Mouse (Mus musculus) forebrain, embryonic 13.5 days (tissue): ENCODE data around the gene Zbtb8a. TPM values are rescaled to one million over a fixed set of nuclear protein-coding genes. Genes with fewer than 3 reads are reported as not detected.
"Not testable (repeated sequence)": the region's sequence is repeated elsewhere in the genome, so short reads cannot be mapped to it uniquely, and the experiment has no call there.

Experiments
- ATAC-seq: fragments of 200-750 bp; cut with Nextera tagmentation; 2 replicates; pipeline ENCODE4 v1.8.0; 2017
- H3K27ac ChIP-seq: fragments of 300-500 bp; sonication (generic); 2 replicates; pipeline ENCODE4 v1.5.1; 2015; ENCODE audit warnings: inconsistent platforms, mild to moderate bottlenecking, moderate library complexity
- H3K27me3 ChIP-seq: fragments of 300-500 bp; sonication (generic); 2 replicates; pipeline ENCODE4 v1.6.1; 2015; ENCODE audit warnings: mild to moderate bottlenecking, inconsistent platforms
- H3K36me3 ChIP-seq: fragments of 300-500 bp; sonication (generic); 2 replicates; pipeline ENCODE4 v1.6.1; 2015; ENCODE audit warnings: mild to moderate bottlenecking, inconsistent platforms; ENCODE audit not compliant: poor library complexity, severe bottlenecking
- H3K4me1 ChIP-seq: fragments of 300-500 bp; sonication (generic); 2 replicates; pipeline ENCODE4 v1.6.1; 2015; ENCODE audit warnings: inconsistent platforms
- H3K4me2 ChIP-seq: fragments of 300-500 bp; sonication (generic); 2 replicates; pipeline ENCODE4 v1.6.1; 2015; ENCODE audit warnings: inconsistent platforms, mild to moderate bottlenecking, moderate library complexity
- H3K4me3 ChIP-seq: fragments of 300-500 bp; sonication (generic); 2 replicates; pipeline ENCODE4 v1.5.1; 2015; ENCODE audit warnings: mild to moderate bottlenecking, inconsistent platforms
- H3K9ac ChIP-seq: fragments of 300-500 bp; sonication (generic); 2 replicates; pipeline ENCODE4 v1.6.1; 2015; ENCODE audit warnings: mild to moderate bottlenecking, inconsistent platforms
- H3K9me3 ChIP-seq: fragments of 300-500 bp; sonication (generic); replicated peaks from 2 replicates; pipeline ENCODE4 v1.6.1; 2016; ENCODE audit warnings: inconsistent platforms
- WGBS: fragments of 180-500 bp; shearing (Covaris S2); methylation state at CpG from one replicate; pipeline ENCODE4 v1.1.7; 2015; 5-methylcytosine and 5-hydroxymethylcytosine counted together
- polyA plus RNA-seq: library from polyadenylated mRNA; unstranded; fragments of >200 nt; fragmentation: Nextera tagmentation; extraction: Ambion mirVana; gene quantifications from 2 replicates; pipeline ENCODE4 v1.2.1, GENCODE M21; 2015

The Zbtb8a gene
- polyA plus RNA-seq, 1 experiment from 2014 or later: 12.9 TPM

DNA sequence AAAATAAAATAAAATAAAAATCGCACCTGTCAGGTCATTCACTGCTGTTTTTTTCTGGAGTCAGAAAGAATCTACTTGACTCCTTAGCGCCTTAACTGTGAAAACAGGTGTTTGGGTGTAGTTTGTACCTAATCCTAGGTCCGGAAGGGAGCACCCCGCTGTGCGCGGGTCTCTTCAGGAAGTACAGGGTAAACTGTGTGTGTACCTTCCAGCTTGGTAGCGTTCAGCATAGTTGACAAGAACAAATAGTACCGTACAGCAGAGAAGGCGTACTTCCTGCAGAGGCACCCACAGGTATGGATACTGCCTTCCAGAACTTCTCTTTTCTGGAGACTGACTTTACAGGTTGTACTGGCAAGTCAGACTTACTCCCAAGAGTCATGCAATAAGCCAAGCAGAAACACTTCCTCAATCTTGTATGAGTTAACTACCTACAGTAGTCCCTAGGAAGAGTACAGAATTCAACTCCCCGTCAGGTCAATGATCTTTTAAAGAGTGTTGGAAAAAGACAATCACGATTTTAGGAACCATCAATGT, 3.6 kb downstream of the Zbtb8a start:
- Histone ChIP-seq H3K27ac (no peak overlapping the region), H3K27me3 (peaks cover 23% of the 10 kb centered on the region), H3K9me3 (no peaks in the 10 kb centered on the region), H3K4me1 (peaks cover 11% of the 10 kb centered on the region), H3K9ac (no peak overlapping the region), H3K36me3 (no peaks in the 10 kb centered on the region), H3K4me3 (no peak overlapping the region), H3K4me2 (no peak overlapping the region)
- 38% methylated on average over 11 of the region's 11 CpGs for WGBS
- ATAC-seq: no peak

GRCm38 (mm10) chr4:129373202-129373976, 4.5 kb downstream of the Zbtb8a start:
- Histone ChIP-seq H3K4me3 (no peak overlapping the region), H3K4me1 (peaks cover 11% of the 10 kb centered on the region), H3K36me3 (no peaks in the 10 kb centered on the region), H3K9me3 (no peaks in the 10 kb centered on the region), H3K27me3 (peaks cover 16% of the 10 kb centered on the region), H3K4me2 (no peak overlapping the region), H3K9ac (no peak overlapping the region), H3K27ac (no peak overlapping the region)
- no peak for ATAC-seq
- WGBS: 51% methylated on average over 8 of the region's 8 CpGs

- peaks cover 12% of the 10 kb centered on the region for H3K27me3 ChIP-seq
- no peak overlapping the region for H3K27ac ChIP-seq
- H3K4me2 ChIP-seq: no peak overlapping the region
- ATAC-seq: no peak
- H3K4me3 ChIP-seq: no peak overlapping the region
- H3K36me3 ChIP-seq: no peaks in the 10 kb centered on the region; the same call in none of the 2 replicates
- no peak overlapping the region for H3K9ac ChIP-seq
- WGBS: 90% methylated on average over 3 of the region's 3 CpGs
- no peaks in the 10 kb centered on the region for H3K9me3 ChIP-seq
- peaks cover 6% of the 10 kb centered on the region for H3K4me1 ChIP-seq
Observed at GRCm38 (mm10) chr4:129371391-129371790, 6.5 kb downstream of the Zbtb8a start.

GRCm38 (mm10) chr4:129365224-129365623, 12.7 kb downstream of the Zbtb8a start:
- Histone ChIP-seq H3K4me1 (no peaks in the 10 kb centered on the region), H3K27me3 (no peaks in the 10 kb centered on the region), H3K9me3 (no peaks in the 10 kb centered on the region), H3K36me3 (peaks cover 2% of the 10 kb centered on the region), H3K9ac (no peak overlapping the region), H3K27ac (no peak overlapping the region), H3K4me2 (no peak overlapping the region), H3K4me3 (no peak overlapping the region)
- ATAC-seq: no peak
- WGBS: 94% methylated on average over 5 of the region's 5 CpGs

GRCm38 (mm10) chr4:129364379-129364778, 13.5 kb downstream of the Zbtb8a start:
- no peaks in the 10 kb centered on the region for H3K4me1 ChIP-seq
- H3K27ac ChIP-seq: no peak overlapping the region
- no peak for ATAC-seq
- H3K9ac ChIP-seq: no peak overlapping the region
- H3K27me3 ChIP-seq: no peaks in the 10 kb centered on the region
- H3K4me3 ChIP-seq: no peak overlapping the region
- H3K36me3 ChIP-seq: peaks cover 11% of the 10 kb centered on the region
- no peaks in the 10 kb centered on the region for H3K9me3 ChIP-seq
- 81% methylated on average over 3 of the region's 3 CpGs for WGBS
- no peak overlapping the region for H3K4me2 ChIP-seq

DNA sequence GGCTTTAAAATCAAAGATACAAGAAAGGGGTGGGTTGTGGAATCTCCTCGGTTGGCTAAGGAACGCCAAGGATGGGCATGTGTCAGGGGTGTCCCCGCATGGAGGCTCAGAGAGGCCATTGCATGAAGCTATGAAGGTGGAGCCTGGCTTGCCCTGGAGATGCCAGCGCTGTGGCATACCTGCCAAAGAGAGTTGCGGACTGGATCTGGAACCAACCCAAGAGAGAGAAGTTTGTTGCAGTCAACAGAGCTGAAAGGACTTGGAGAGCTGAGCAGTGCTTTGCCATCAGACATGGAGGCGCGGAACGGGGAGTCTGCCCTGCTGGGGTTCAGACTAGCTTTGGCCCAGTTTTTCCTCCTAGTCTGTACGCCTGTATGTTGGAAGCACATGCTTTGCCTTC, 14.5 kb downstream of the Zbtb8a start:
- WGBS: 95% methylated on average over 9 of the region's 9 CpGs
- no peak overlapping the region for H3K4me2 ChIP-seq
- H3K9ac ChIP-seq: no peak overlapping the region
- H3K4me1 ChIP-seq: no peaks in the 10 kb centered on the region
- no peaks in the 10 kb centered on the region for H3K27me3 ChIP-seq
- no peak for ATAC-seq
- H3K4me3 ChIP-seq: no peak overlapping the region
- H3K27ac ChIP-seq: no peak overlapping the region
- no peaks in the 10 kb centered on the region for H3K9me3 ChIP-seq
- H3K36me3 ChIP-seq: peaks cover 11% of the 10 kb centered on the region

DNA sequence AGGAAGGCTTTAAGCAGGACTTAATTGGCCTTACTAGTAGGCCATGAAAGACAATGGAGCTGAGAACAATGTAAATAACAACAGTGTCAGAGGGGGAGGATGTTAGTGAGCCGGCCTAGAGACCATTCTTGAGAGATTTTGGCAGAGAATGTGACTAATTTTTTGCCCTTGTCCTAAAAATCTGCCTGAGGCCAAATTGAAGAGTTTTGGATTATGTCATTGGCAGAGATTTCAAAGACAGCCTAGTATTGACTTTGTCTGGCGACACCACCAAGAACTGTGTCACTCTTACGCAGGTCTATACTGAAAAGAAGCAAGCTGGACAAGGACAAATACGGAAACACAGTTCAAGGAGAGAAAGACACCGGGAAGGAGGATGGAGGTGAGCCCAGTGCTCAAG, 15.1 kb downstream of the Zbtb8a start:
- H3K36me3 ChIP-seq: peaks cover 12% of the 10 kb centered on the region
- no peak overlapping the region for H3K4me3 ChIP-seq
- ATAC-seq: no peak
- no peak overlapping the region for H3K9ac ChIP-seq
- H3K27me3 ChIP-seq: no peaks in the 10 kb centered on the region
- no peak overlapping the region for H3K27ac ChIP-seq
- H3K4me1 ChIP-seq: no peaks in the 10 kb centered on the region
- H3K9me3 ChIP-seq: no peaks in the 10 kb centered on the region
- no peak overlapping the region for H3K4me2 ChIP-seq
- 71% methylated on average over 5 of the region's 5 CpGs for WGBS

- ATAC-seq, H3K27ac ChIP-seq, H3K27me3 ChIP-seq, H3K4me3 ChIP-seq, H3K9ac ChIP-seq, H3K4me1 ChIP-seq, H3K9me3 ChIP-seq, H3K4me2 ChIP-seq: not testable (repeated sequence)
- 85% methylated on average over 3 of the region's 3 CpGs for WGBS
- peaks cover 18% of the 10 kb centered on the region for H3K36me3 ChIP-seq
Observed at GRCm38 (mm10) chr4:129362238-129362637, 15.7 kb downstream of the Zbtb8a start.

DNA sequence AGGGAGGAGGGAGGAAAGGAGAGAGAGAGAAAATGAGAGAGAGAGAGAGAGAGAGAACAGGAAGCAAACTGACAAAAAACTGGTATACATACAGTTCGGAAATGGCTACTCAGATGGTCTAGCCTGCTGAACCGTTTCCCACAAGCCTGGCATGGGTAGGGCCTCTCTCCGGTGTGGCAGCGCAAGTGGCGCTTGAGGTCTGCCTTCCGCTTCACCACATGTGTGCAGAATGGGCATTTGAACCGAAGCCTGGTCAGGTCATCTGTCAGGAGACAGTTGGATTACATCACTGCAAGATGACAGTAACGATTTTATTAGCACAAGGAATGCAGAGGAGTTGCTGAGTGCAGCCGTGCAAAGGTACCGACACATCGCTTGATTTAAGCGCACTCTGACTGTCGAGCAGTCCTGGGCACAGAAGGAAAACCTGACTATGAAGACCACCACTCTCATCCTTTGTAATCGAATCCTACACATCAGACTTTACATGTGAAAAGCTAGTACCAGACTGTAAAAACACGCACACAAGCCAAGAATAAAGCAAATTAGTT, 20.2 kb downstream of the Zbtb8a start:
- no peaks in the 10 kb centered on the region for H3K27me3 ChIP-seq
- H3K9ac ChIP-seq: no peak overlapping the region
- no peaks in the 10 kb centered on the region for H3K4me1 ChIP-seq
- ATAC-seq: no peak
- H3K4me3 ChIP-seq: no peak overlapping the region
- H3K36me3 ChIP-seq: peaks cover 44% of the 10 kb centered on the region
- no peak overlapping the region for H3K27ac ChIP-seq
- no peak overlapping the region for H3K4me2 ChIP-seq
- 93% methylated on average over 15 of the region's 15 CpGs for WGBS
- no peaks in the 10 kb centered on the region for H3K9me3 ChIP-seq

DNA sequence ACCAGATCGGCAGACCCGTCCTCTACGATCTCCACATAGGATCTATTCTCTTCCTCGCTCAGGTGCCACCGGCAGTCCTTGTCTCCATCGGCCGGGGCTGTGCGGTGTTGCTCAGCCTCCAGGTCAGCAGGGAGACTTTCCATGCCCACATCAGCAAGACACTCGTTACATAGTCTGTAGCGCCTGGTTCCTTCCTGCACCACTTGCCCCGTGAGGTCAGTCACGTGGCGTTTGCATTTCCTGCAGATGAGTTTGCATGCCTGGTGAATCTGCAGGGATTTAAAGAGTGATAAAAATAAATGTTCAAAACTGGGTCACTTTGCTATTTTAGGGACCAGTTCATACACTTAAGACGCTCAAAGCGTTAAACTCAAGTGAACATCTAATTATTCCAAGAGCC, 23.7 kb downstream of the Zbtb8a start:
- Histone ChIP-seq H3K27me3 (no peaks in the 10 kb centered on the region), H3K36me3 (peaks cover 43% of the 10 kb centered on the region), H3K4me3 (no peak overlapping the region), H3K9me3 (no peaks in the 10 kb centered on the region), H3K4me1 (no peaks in the 10 kb centered on the region), H3K27ac (no peak overlapping the region), H3K9ac (no peak overlapping the region), H3K4me2 (no peak overlapping the region)
- ATAC-seq: no peak
- 85% methylated on average over 15 of the region's 15 CpGs for WGBS

DNA sequence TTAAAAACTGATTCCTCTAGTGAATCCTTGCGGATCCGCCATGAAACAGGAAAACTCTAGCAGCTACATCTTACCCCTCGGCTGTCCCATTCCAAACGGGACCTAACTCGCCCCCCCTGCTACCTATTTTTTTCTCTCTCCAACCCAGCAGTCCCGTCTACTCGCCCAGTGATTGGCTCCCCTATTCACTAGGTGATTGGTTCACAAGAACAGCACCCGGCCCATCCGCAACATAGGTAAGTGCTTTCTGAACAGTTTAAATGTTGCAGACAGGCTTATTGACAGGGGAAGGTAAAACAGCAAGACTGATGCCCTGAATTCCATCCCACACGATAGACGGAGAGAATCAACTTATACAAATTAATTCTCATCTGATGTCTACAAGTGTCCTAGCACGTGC, 24.7 kb downstream of the Zbtb8a start:
- Histone ChIP-seq H3K27ac (no peak overlapping the region), H3K4me1 (no peaks in the 10 kb centered on the region), H3K27me3 (no peaks in the 10 kb centered on the region), H3K4me3 (no peak overlapping the region), H3K36me3 (peaks cover 46% of the 10 kb centered on the region), H3K4me2 (no peak overlapping the region), H3K9ac (no peak overlapping the region), H3K9me3 (no peaks in the 10 kb centered on the region)
- WGBS: 93% methylated on average over 12 of the region's 12 CpGs
- ATAC-seq: no peak

- H3K36me3 ChIP-seq: peaks cover 38% of the 10 kb centered on the region
- ATAC-seq: no peak
- no peak overlapping the region for H3K4me3 ChIP-seq
- H3K4me1 ChIP-seq: no peaks in the 10 kb centered on the region
- WGBS: 72% methylated on average over 6 of the region's 6 CpGs
- H3K9me3 ChIP-seq: no peaks in the 10 kb centered on the region
- H3K27ac ChIP-seq: peak overlapping the region; percentile 3; the same call in 1 of the 2 replicates
- H3K27me3 ChIP-seq: no peaks in the 10 kb centered on the region
- no peak overlapping the region for H3K4me2 ChIP-seq
- no peak overlapping the region for H3K9ac ChIP-seq
Observed at GRCm38 (mm10) chr4:129351111-129351510, 26.8 kb downstream of the Zbtb8a start.
